Mouse (Mus musculus) embryonic fibroblast, embryonic 13.5 days (primary cell): ENCODE measurements around the gene Nelfcd. TPM values are rescaled to one million over a fixed set of nuclear protein-coding genes. Genes with fewer than 3 reads are reported as not detected.

Experiments used
- H3K27ac ChIP-seq: 2 replicates; pipeline ENCODE4 v1.5.1; 2012; ENCODE audit warnings: low read length, control low read depth, inconsistent platforms; ENCODE audit not compliant: insufficient read depth
- H3K4me1 ChIP-seq: 2 replicates; pipeline ENCODE4 v1.6.1; 2011; ENCODE audit warnings: low read length; ENCODE audit not compliant: control insufficient read depth, insufficient read depth
- H3K4me3 ChIP-seq: 2 replicates; pipeline ENCODE4 v1.5.1; 2011; ENCODE audit warnings: mild to moderate bottlenecking, control low read depth, low read length; ENCODE audit not compliant: insufficient read depth
- CTCF ChIP-seq: IDR thresholded peaks from 2 replicates; pipeline ENCODE4 v1.5.1; 2011; ENCODE audit warnings: mild to moderate bottlenecking, control low read depth, low read length, moderate library complexity, borderline replicate concordance; ENCODE audit not compliant: insufficient read depth
- POLR2A ChIP-seq: IDR thresholded peaks from 2 replicates; pipeline ENCODE4 v1.6.1; 2011; ENCODE audit warnings: low read depth, mild to moderate bottlenecking, control low read depth, low read length, moderate library complexity
- polyA plus RNA-seq: library from polyadenylated mRNA; stranded (reverse); fragments of >200 nt; gene quantifications from 2 replicates; pipeline ENCODE4 v1.2.4, GENCODE M21; 2011; ENCODE audit warnings: low read depth; ENCODE audit not compliant: missing spikeins, insufficient read length

The Nelfcd gene
- polyA plus RNA-seq, 1 experiment, result 33.2 TPM

- no peak for TF ChIP-seq CTCF
- no peak for TF ChIP-seq POLR2A
- H3K4me3 ChIP-seq, result no peak overlapping the region
- no peak overlapping the region for H3K27ac ChIP-seq
- no peaks in the 10 kb centered on the region for H3K4me1 ChIP-seq
These were observed 55.3 kb downstream of the Nelfcd start for GRCm38 (mm10) chr2:174470786-174471405.

DNA sequence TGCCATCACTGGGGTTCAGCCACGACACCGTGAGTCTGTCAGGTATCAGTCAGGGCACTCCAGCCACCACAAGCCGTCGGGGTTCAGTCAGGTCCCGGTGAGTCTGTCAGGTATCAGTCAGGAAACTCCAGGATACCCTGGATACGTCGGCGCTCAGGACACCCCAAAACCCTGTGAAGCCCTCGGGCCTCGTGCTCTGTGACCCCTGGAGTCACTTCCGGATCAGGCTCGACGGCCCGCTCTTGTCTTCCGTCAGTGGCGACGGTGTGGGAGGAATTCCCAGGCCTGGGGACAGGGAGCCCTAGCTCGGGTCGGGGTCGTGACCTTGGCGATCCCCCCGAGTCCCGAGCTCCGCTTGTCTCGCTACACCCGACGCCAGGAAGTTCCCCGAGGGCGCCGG lies 56.8 kb downstream of the Nelfcd start:
- peak overlapping the region; percentile 7; the same call in 1 of the 2 replicates for H3K27ac ChIP-seq
- H3K4me3 ChIP-seq, result peak overlapping the region; percentile 67
- TF ChIP-seq CTCF (no peak), POLR2A (no peak)
- no peaks in the 10 kb centered on the region for H3K4me1 ChIP-seq

DNA sequence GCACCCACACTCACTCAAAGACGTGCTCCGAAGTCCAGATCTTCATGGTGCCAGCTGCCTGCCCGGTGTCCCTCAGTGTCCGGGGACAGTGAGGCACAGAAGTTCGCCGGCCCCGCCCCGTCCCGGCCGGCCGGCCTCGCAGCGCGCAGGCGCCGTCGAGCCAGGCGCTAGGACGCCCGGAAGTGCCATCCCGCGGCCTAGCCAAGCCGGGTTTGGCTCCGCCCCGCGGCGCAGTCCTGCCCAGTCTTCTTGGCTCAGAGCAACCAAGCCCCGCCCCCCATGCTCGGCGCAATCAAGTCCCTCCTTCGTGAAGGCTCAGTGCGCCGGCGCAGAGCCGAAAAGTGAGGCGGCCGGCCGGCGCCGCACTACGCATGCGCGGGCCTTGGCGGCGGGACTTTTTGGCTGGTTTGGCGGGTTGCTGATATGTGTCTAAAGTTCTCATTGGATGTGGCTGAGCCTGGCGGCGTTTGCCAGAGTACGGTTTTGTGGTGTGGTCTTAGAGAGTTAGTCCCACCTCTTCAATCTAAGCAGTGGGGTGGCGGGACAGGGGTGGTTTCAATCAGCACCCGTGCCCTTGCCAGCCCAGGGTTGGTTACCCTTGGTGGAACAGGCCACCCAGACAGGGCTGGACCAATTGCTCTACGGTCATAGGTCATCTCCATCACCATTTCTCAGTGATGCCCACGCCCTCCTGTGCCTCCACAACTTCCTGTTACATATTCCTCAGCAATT lies 57.4 kb downstream of the Nelfcd start, which contains the start of gene Prelid3b:
Prelid3b (minus strand) TSS at position 264 of the 732 bp plus-strand sequence.
- Histone ChIP-seq H3K4me1 (no peaks in the 10 kb centered on the region), H3K4me3 (peak within 1 kb of the TSS; percentile 67), H3K27ac (peak within 1 kb of the TSS; percentile 7; the same call in 1 of the 2 replicates)
- TF ChIP-seq POLR2A (peak; percentile 84), CTCF (no peak)

DNA sequence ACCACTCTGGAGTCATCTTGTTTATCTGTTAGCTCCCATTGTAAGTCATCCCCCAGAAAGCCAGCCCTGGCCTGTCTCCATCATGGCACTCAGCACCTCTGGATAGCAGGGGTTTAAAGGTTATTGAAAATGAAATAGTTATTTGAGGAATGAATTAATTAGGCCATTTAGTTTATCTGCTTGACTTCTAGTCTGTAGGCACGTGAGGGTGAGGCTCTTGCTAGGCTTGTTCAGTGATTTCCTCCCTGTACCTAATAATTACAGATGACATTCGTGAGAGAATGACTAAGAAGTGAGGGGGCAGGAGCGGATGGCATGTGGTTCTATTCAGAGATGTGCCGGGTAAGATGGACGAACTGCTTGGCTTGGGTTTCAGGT lies 57.9 kb downstream of the Nelfcd start:
- Histone ChIP-seq H3K27ac (no peak overlapping the region), H3K4me1 (no peaks in the 10 kb centered on the region), H3K4me3 (peak overlapping the region; percentile 17)
- TF ChIP-seq CTCF (no peak), POLR2A (no peak)

Other genes starting within 250 kb of the Nelfcd start
- 1,063 and 1,076 TPM in 2 replicates for gene Gnas, start 131.5 kb upstream of the Nelfcd start, polyA plus RNA-seq
- 4.3 and 10.6 TPM in 2 replicates for gene Gm20721, start 69.1 kb upstream of the Nelfcd start, polyA plus RNA-seq
- 143 and 186 TPM in 2 replicates for gene Ctsz, start 23.2 kb downstream of the Nelfcd start, polyA plus RNA-seq
- gene Tubb1, start 34.9 kb downstream of the Nelfcd start, polyA plus RNA-seq, result not detected in 2 replicates
- 240 and 279 TPM in 2 replicates for gene Atp5e, start 48.3 kb downstream of the Nelfcd start, polyA plus RNA-seq
- gene Prelid3b, start 57.3 kb downstream of the Nelfcd start, polyA plus RNA-seq, result 75.1 and 87.6 TPM in 2 replicates
- not detected in 2 replicates for gene Zfp831, start 227.7 kb downstream of the Nelfcd start, polyA plus RNA-seq